Mouse (Mus musculus): ENCODE results near the gene Accsl.

- TF ChIP-seq POLR2A (IDR thresholded peaks at IDR 0.05; ENCODE audit: insufficient read depth, low read length) (no peak), CTCF (IDR thresholded peaks at IDR 0.05; ENCODE audit: low read depth, low read length) (peak; percentile 93), EP300 (IDR thresholded peaks at IDR 0.05; ENCODE audit: insufficient read depth, low read depth, low read length) (no peak)
These were observed 57.1 kb downstream of the Accsl start for GRCm38 (mm10) chr2:93811812-93812211.

All from ES-Bruce4 (cell line).